Mouse (Mus musculus): ENCODE measurements around the gene Hist2h3b. TPM values are rescaled to one million over a fixed set of nuclear protein-coding genes. Genes with fewer than 3 reads are reported as not detected.

Gene Hist2h3b
- polyA plus RNA-seq, 1 experiment from 2014 or later = 87.1 TPM

Small RNA genes lying within 50 kb of the gene (microRNA-seq; reads per million reads assigned to microRNA genes)
- not detected for gene Gm44492
- not detected for gene Gm47311
- gene Gm47313 = not detected

Other genes starting within 250 kb of the Hist2h3b start
- gene Vps45, start 210.2 kb upstream of the Hist2h3b start, polyA plus RNA-seq (2015; fragmentation: Nextera tagmentation; extraction: Ambion mirVana) = 32.2 and 33.4 TPM in 2 replicates
- 22.0 and 22.9 TPM in 2 replicates for gene Otud7b, start 164.1 kb upstream of the Hist2h3b start, polyA plus RNA-seq (2015; fragmentation: Nextera tagmentation; extraction: Ambion mirVana)
- 11.2 and 14.9 TPM in 2 replicates for gene Mtmr11, start 106.7 kb upstream of the Hist2h3b start, polyA plus RNA-seq (2015; fragmentation: Nextera tagmentation; extraction: Ambion mirVana)
- 168 and 175 TPM in 2 replicates for gene Sf3b4, start 96.3 kb upstream of the Hist2h3b start, polyA plus RNA-seq (2015; fragmentation: Nextera tagmentation; extraction: Ambion mirVana)
- 3.7 and 4.4 TPM in 2 replicates for gene Sv2a, start 87.5 kb upstream of the Hist2h3b start, polyA plus RNA-seq (2015; fragmentation: Nextera tagmentation; extraction: Ambion mirVana)
- gene Bola1, start 48.9 kb upstream of the Hist2h3b start, polyA plus RNA-seq (2015; fragmentation: Nextera tagmentation; extraction: Ambion mirVana) = 56.8 and 64.4 TPM in 2 replicates
- gene Hist2h2ab, start 48.8 kb upstream of the Hist2h3b start, polyA plus RNA-seq (2015; fragmentation: Nextera tagmentation; extraction: Ambion mirVana) = 1.1 and 1.4 TPM in 2 replicates
- 13.7 and 17.4 TPM in 2 replicates for gene Hist2h2ac, start 47.8 kb upstream of the Hist2h3b start, polyA plus RNA-seq (2015; fragmentation: Nextera tagmentation; extraction: Ambion mirVana)
- gene Hist2h2be, start 47.5 kb upstream of the Hist2h3b start, polyA plus RNA-seq (2015; fragmentation: Nextera tagmentation; extraction: Ambion mirVana) = 7.2 and 7.4 TPM in 2 replicates
- 9.8 and 13.7 TPM in 2 replicates for gene Hist2h3c2, start 29.5 kb upstream of the Hist2h3b start, polyA plus RNA-seq (2015; fragmentation: Nextera tagmentation; extraction: Ambion mirVana)
- gene Hist2h2aa2, start 28.4 kb upstream of the Hist2h3b start, polyA plus RNA-seq (2015; fragmentation: Nextera tagmentation; extraction: Ambion mirVana) = 58.4 and 70.0 TPM in 2 replicates
- 20.4 and 20.5 TPM in 2 replicates for gene Hist2h2aa1, start 23.2 kb upstream of the Hist2h3b start, polyA plus RNA-seq (2015; fragmentation: Nextera tagmentation; extraction: Ambion mirVana)
- gene Hist2h3c1, start 22.0 kb upstream of the Hist2h3b start, polyA plus RNA-seq (2015; fragmentation: Nextera tagmentation; extraction: Ambion mirVana) = 0.45 and 1.9 TPM in 2 replicates
- 15.9 and 16.1 TPM in 2 replicates for gene Hist2h4, start 5.3 kb upstream of the Hist2h3b start, polyA plus RNA-seq (2015; fragmentation: Nextera tagmentation; extraction: Ambion mirVana)
- gene Hist2h2bb, start 1.1 kb downstream of the Hist2h3b start, polyA plus RNA-seq (2015; fragmentation: Nextera tagmentation; extraction: Ambion mirVana) = 10.1 and 18.0 TPM in 2 replicates
- 2.4 and 3.6 TPM in 2 replicates for gene Fcgr1, start 25.3 kb downstream of the Hist2h3b start, polyA plus RNA-seq (2015; fragmentation: Nextera tagmentation; extraction: Ambion mirVana)
- gene BC107364, start 183.7 kb downstream of the Hist2h3b start, polyA plus RNA-seq (2015; fragmentation: Nextera tagmentation; extraction: Ambion mirVana) = 0.14 TPM in 1 of 2 replicates, not detected in the other

All from lung, embryonic 15.5 days (tissue).